Mouse (Mus musculus) CH12.LX (cell line): ENCODE results near the gene Edil3.

Experiments used
- CHD2 ChIP-seq: IDR thresholded peaks from 2 replicates; pipeline ENCODE4 v1.6.1; 2011; ENCODE audit warnings: low read length, improper control_type of control experiment
- CTCF ChIP-seq, 2 experiments: IDR thresholded peaks in 1 of 2; conservative IDR thresholded peaks in 1 of 2; 2 replicates each; pipeline ENCODE4 v1.5.1; 2011 to 2012; ENCODE audit warnings: low read depth in 2 of 2, low read length in 2 of 2, improper control_type of control experiment in 1 of 2, inconsistent platforms in 1 of 2, mild to moderate bottlenecking in 1 of 2, moderate library complexity in 1 of 2
- E2F4 ChIP-seq: IDR thresholded peaks from 2 replicates; pipeline ENCODE4 v1.6.1; 2011; ENCODE audit warnings: low read depth, low read length, improper control_type of control experiment; ENCODE audit not compliant: insufficient replicate concordance
- EP300 ChIP-seq: IDR thresholded peaks from 2 replicates; pipeline ENCODE4 v1.6.1; 2011; ENCODE audit warnings: low read length, improper control_type of control experiment
- JUND ChIP-seq: conservative IDR thresholded peaks from 2 replicates; pipeline ENCODE4 v1.6.1; 2011; ENCODE audit warnings: low read depth, low read length, improper control_type of control experiment
- KAT2A ChIP-seq: IDR thresholded peaks from 2 replicates; pipeline ENCODE4 v1.6.1; 2012; ENCODE audit warnings: low read length, improper control_type of control experiment, inconsistent platforms; ENCODE audit not compliant: insufficient replicate concordance
- MAFK ChIP-seq: IDR thresholded peaks from 2 replicates; pipeline ENCODE4 v1.6.1; 2011; ENCODE audit warnings: low read length, improper control_type of control experiment; ENCODE audit not compliant: insufficient replicate concordance
- PAX5 ChIP-seq: IDR thresholded peaks from 2 replicates; pipeline ENCODE4 v1.6.1; 2012; ENCODE audit warnings: low read length, inconsistent platforms, mixed read lengths
- POLR2A ChIP-seq: IDR thresholded peaks from 2 replicates; pipeline ENCODE4 v1.6.1; 2011; ENCODE audit warnings: low read depth, mild to moderate bottlenecking, improper control_type of control experiment, low read length
- POLR2AphosphoS2 ChIP-seq: IDR thresholded peaks from 2 replicates; pipeline ENCODE4 v1.6.1; 2011; ENCODE audit warnings: low read depth, low read length, improper control_type of control experiment
- RCOR1 ChIP-seq: conservative IDR thresholded peaks from 2 replicates; pipeline ENCODE4 v1.6.1; 2012; ENCODE audit warnings: low read depth, mild to moderate bottlenecking, inconsistent platforms, low read length, improper control_type of control experiment
- TCF12 ChIP-seq: IDR thresholded peaks from 2 replicates; pipeline ENCODE4 v1.6.1; 2014; ENCODE audit warnings: low read depth, mild to moderate bottlenecking, inconsistent platforms, low read length, improper control_type of control experiment
- UBTF ChIP-seq: IDR thresholded peaks from 2 replicates; pipeline ENCODE4 v1.6.1; 2012; ENCODE audit warnings: low read depth, mild to moderate bottlenecking, inconsistent platforms, low read length, improper control_type of control experiment, moderate library complexity
- USF1 ChIP-seq: IDR thresholded peaks from 2 replicates; pipeline ENCODE4 v1.6.1; 2014; ENCODE audit warnings: low read depth, mild to moderate bottlenecking, inconsistent platforms, low read length, improper control_type of control experiment

GRCm38 (mm10) chr13:88900046-88900445, 78.8 kb downstream of the Edil3 start:
- TF ChIP-seq CTCF (conservative IDR thresholded peaks at IDR 0.05 in 1 of 2, IDR thresholded peaks at IDR 0.05 in 1 of 2; ENCODE audit: low read depth in 2 of 2, low read length in 2 of 2): no peak
- TF ChIP-seq UBTF: no peak
- TF ChIP-seq E2F4: no peak
- no peak for TF ChIP-seq POLR2AphosphoS2
- no peak for TF ChIP-seq CHD2
- no peak for TF ChIP-seq JUND
- no peak for TF ChIP-seq POLR2A
- TF ChIP-seq PAX5: no peak
- TF ChIP-seq TCF12: no peak
- TF ChIP-seq EP300: no peak
- TF ChIP-seq KAT2A: no peak
- TF ChIP-seq RCOR1: no peak
- no peak for TF ChIP-seq USF1
- no peak for TF ChIP-seq MAFK
